Comparison of ENCODE assay signal across 20 mouse cellular contexts in genomic region chr5:142500918-142501317, GRCm38 (mm10). TPM values are rescaled to one million over a fixed set of nuclear protein-coding genes. Genes with fewer than 3 reads are reported as not detected.
A peak's percentile ranks its signal among the peaks of the same experiment; 100 is the strongest.
DNase-seq lines count a peak whose midpoint lies in the region; ATAC-seq and TF ChIP-seq lines count a peak whose summit lies in the region.
"Had no signal": no experiment of that assay in that cellular context is flagged by ENCODE, and none has a peak within 500 bp of the region (broad histone marks: within the 10 kb centered on the region; RNA-seq: fewer than 3 reads in every experiment).

No protein-coding gene starts in this region.

- no peak overlapping the region for H3K27ac ChIP-seq in kidney, postnatal 0 days
- H3K27ac ChIP-seq in intestine, embryonic 15.5 days: no peak overlapping the region
- H3K27ac ChIP-seq in stomach, embryonic 15.5 days: no peak overlapping the region
- H3K27ac ChIP-seq: forebrain, embryonic 15.5 days; liver, embryonic 14.5 days; midbrain, embryonic 13.5 days; neural tube, embryonic 12.5 days had no signal

- H3K27me3 ChIP-seq in kidney, postnatal 0 days (ENCODE audit: insufficient read depth, low read length): no peaks in the 10 kb centered on the region
- H3K27me3 ChIP-seq in intestine, embryonic 15.5 days (replicated peaks): no peaks in the 10 kb centered on the region
- no peaks in the 10 kb centered on the region for H3K27me3 ChIP-seq in stomach, embryonic 15.5 days (replicated peaks)
- H3K27me3 ChIP-seq: forebrain, embryonic 15.5 days; midbrain, embryonic 13.5 days; neural tube, embryonic 12.5 days had no signal

- no peak overlapping the region for H3K9ac ChIP-seq in kidney, postnatal 0 days (ENCODE audit: low read depth, low read length)
- H3K9ac ChIP-seq in intestine, embryonic 15.5 days: no peak overlapping the region
- H3K9ac ChIP-seq in stomach, embryonic 15.5 days: no peak overlapping the region
- H3K9ac ChIP-seq: forebrain, embryonic 15.5 days; liver, embryonic 14.5 days; midbrain, embryonic 13.5 days; neural tube, embryonic 12.5 days had no signal

- no peak for TF ChIP-seq CTCF in kidney, postnatal 0 days (IDR thresholded peaks at IDR 0.05; ENCODE audit: low read depth)

- H3K36me3 ChIP-seq in kidney, postnatal 0 days (ENCODE audit: insufficient read depth, low read length): no peaks in the 10 kb centered on the region
- H3K36me3 ChIP-seq in intestine, embryonic 15.5 days: no peaks in the 10 kb centered on the region
- H3K36me3 ChIP-seq in stomach, embryonic 15.5 days: no peaks in the 10 kb centered on the region
- H3K36me3 ChIP-seq: forebrain, embryonic 15.5 days; G1E; midbrain, embryonic 13.5 days; neural tube, embryonic 12.5 days had no signal

- H3K4me2 ChIP-seq in kidney, postnatal 0 days (ENCODE audit: low read length): no peak overlapping the region
- no peak overlapping the region for H3K4me2 ChIP-seq in intestine, embryonic 15.5 days (replicated peaks)
- no peak overlapping the region for H3K4me2 ChIP-seq in stomach, embryonic 15.5 days
- H3K4me2 ChIP-seq: forebrain, embryonic 15.5 days; midbrain, embryonic 13.5 days; neural tube, embryonic 12.5 days had no signal

- no peaks in the 10 kb centered on the region for H3K9me3 ChIP-seq in kidney, postnatal 0 days (replicated peaks; ENCODE audit: low read length)
- H3K9me3 ChIP-seq in intestine, embryonic 15.5 days: no peaks in the 10 kb centered on the region
- no peaks in the 10 kb centered on the region for H3K9me3 ChIP-seq in stomach, embryonic 15.5 days
- H3K9me3 ChIP-seq: forebrain, embryonic 15.5 days; G1E; midbrain, embryonic 13.5 days; neural tube, embryonic 12.5 days had no signal

- 43% methylated on average over 10 of the region's 10 CpGs for WGBS in kidney, postnatal 0 days
- 57% methylated on average over 10 of the region's 10 CpGs for WGBS in intestine, embryonic 15.5 days
- WGBS in stomach, embryonic 15.5 days: 71% methylated on average over 10 of the region's 10 CpGs

- peak; percentile 5 for DNase-seq in embryo, embryonic 10.5 days (ENCODE audit: low spot score)
- DNase-seq in embryo, embryonic 9.5 days (ENCODE audit: extremely low spot score): no peak
- peak; percentile 61 for DNase-seq in kidney, postnatal 0 days (ENCODE audit: low spot score)
- DNase-seq in kidney, postnatal 14 days: no peak
- no peak for DNase-seq in gastrocnemius, postnatal 25 days
- no peak for DNase-seq in lung, postnatal 10 days
- DNase-seq: cerebellum, adult 18-20 months; cerebellum, postnatal 36 days; right cerebral cortex, adult 18-20 months had no signal

- no peak overlapping the region for H3K4me3 ChIP-seq in kidney, postnatal 0 days (replicated peaks; ENCODE audit: low read depth, low read length)
- no peak overlapping the region for H3K4me3 ChIP-seq in intestine, embryonic 15.5 days (replicated peaks)
- no peak overlapping the region for H3K4me3 ChIP-seq in stomach, embryonic 15.5 days (replicated peaks)
- H3K4me3 ChIP-seq: forebrain, embryonic 15.5 days; midbrain, embryonic 13.5 days; neural tube, embryonic 12.5 days had no signal

- H3K4me1 ChIP-seq in kidney, postnatal 0 days (replicated peaks; ENCODE audit: insufficient read depth, low read length): no peaks in the 10 kb centered on the region
- H3K4me1 ChIP-seq in intestine, embryonic 15.5 days (replicated peaks): no peaks in the 10 kb centered on the region
- peaks cover 3% of the 10 kb centered on the region; the same call in 1 of the 2 replicates for H3K4me1 ChIP-seq in stomach, embryonic 15.5 days
- H3K4me1 ChIP-seq: forebrain, embryonic 15.5 days had no signal

- no peak for ATAC-seq in kidney, postnatal 0 days (replicated peaks; ENCODE audit: low FRiP score, low read depth)
- ATAC-seq in intestine, embryonic 15.5 days: peak; percentile 66
- ATAC-seq in stomach, embryonic 15.5 days (ENCODE audit: insufficient read depth, low FRiP score, low read depth): peak; percentile 47; the same call in 1 of the 2 replicates
- ATAC-seq: CD4-positive, CD25-positive, alpha-beta regulatory T cell, adult 4 months; forebrain, embryonic 15.5 days; inflammation-experienced regulatory T-cells, adult 6 months; midbrain, embryonic 13.5 days had no signal

RNA-seq across cellular contexts. Expression of gene Papolb, which starts 29.0 kb away (rescaled TPM):
- 0.04 and 0.14 TPM in 2 replicates for polyA plus RNA-seq in kidney, postnatal 0 days (2015; fragmentation: Nextera tagmentation; extraction: Ambion mirVana)
- polyA plus RNA-seq in intestine, embryonic 15.5 days (2015; fragmentation: Nextera tagmentation; extraction: Ambion mirVana): 0.05 and 0.08 TPM in 2 replicates
- polyA plus RNA-seq in stomach, embryonic 15.5 days (2015; fragmentation: Nextera tagmentation; extraction: Ambion mirVana): 0.05 and 0.06 TPM in 2 replicates
- total RNA-seq in gastrocnemius, postnatal 25 days (2021): under 1 TPM; 0.08 to 0.19 TPM
- polyA plus RNA-seq: CD4-positive, CD25-positive, alpha-beta regulatory T cell, adult 4 months; G1E; inflammation-experienced regulatory T-cells, adult 6 months; large intestine, adult 2 months; liver, embryonic 14.5 days; small intestine, adult 2 months had no signal

RNA-seq across cellular contexts. Expression of gene Ap5z1, which starts 37.2 kb away (rescaled TPM):
- 6.4 and 8.8 TPM in 2 replicates for polyA plus RNA-seq in kidney, postnatal 0 days (2015; fragmentation: Nextera tagmentation; extraction: Ambion mirVana)
- polyA plus RNA-seq in intestine, embryonic 15.5 days (2015; fragmentation: Nextera tagmentation; extraction: Ambion mirVana): 12.0 and 13.6 TPM in 2 replicates
- polyA plus RNA-seq in stomach, embryonic 15.5 days (2015; fragmentation: Nextera tagmentation; extraction: Ambion mirVana): 8.5 and 9.4 TPM in 2 replicates
- total RNA-seq in gastrocnemius, postnatal 25 days (2021): 1 to 10 TPM; 2.5 to 4.0 TPM

RNA-seq across cellular contexts. Expression of gene Radil, which starts 50.0 kb away (rescaled TPM):
- polyA plus RNA-seq in kidney, postnatal 0 days (2015; fragmentation: Nextera tagmentation; extraction: Ambion mirVana): 0.61 and 1.2 TPM in 2 replicates
- 1.8 and 2.5 TPM in 2 replicates for polyA plus RNA-seq in intestine, embryonic 15.5 days (2015; fragmentation: Nextera tagmentation; extraction: Ambion mirVana)
- 2.0 and 2.3 TPM in 2 replicates for polyA plus RNA-seq in stomach, embryonic 15.5 days (2015; fragmentation: Nextera tagmentation; extraction: Ambion mirVana)
- total RNA-seq in gastrocnemius, postnatal 25 days (2021): 1 to 10 TPM; 1.9 to 3.4 TPM
- polyA plus RNA-seq: CD4-positive, CD25-positive, alpha-beta regulatory T cell, adult 4 months; G1E; inflammation-experienced regulatory T-cells, adult 6 months had no signal

Comparison
In these comparisons a context has a peak if more than half of its experiments do, and no peak if none do; other contexts are left out.
1. DNase-seq: peak in embryo, embryonic 10.5 days (single experiment) and kidney, postnatal 0 days (single experiment); none in embryo, embryonic 9.5 days (single experiment), kidney, postnatal 14 days (single experiment), gastrocnemius, postnatal 25 days (single experiment) and lung, postnatal 10 days (single experiment).